Mouse (Mus musculus) CH12.LX (cell line): ENCODE measurements around the gene Prr36. TPM values are rescaled to one million over a fixed set of nuclear protein-coding genes. Genes with fewer than 3 reads are reported as not detected.

ENCODE experiments used
- DNase-seq: peaks from one replicate; pipeline ENCODE4 v3.0.0-alpha.2; 2013; ENCODE audit errors: extremely low read depth
- H3K27ac ChIP-seq: 2 replicates; pipeline ENCODE4 v1.5.1; 2012; ENCODE audit warnings: low read depth, mild to moderate bottlenecking, control low read depth, moderate library complexity; ENCODE audit not compliant: insufficient read depth
- H3K27me3 ChIP-seq: replicated peaks from 2 replicates; pipeline ENCODE3; 2012; ENCODE audit warnings: inconsistent platforms
- H3K36me3 ChIP-seq, 2 experiments: replicated peaks in 1 of 2; 2 replicates each; pipeline versions ENCODE3 to v1.6.1; 2012; ENCODE audit warnings: inconsistent platforms in 1 of 2, low read length in 1 of 2, mild to moderate bottlenecking in 1 of 2, mixed read lengths in 1 of 2, moderate library complexity in 1 of 2; ENCODE audit not compliant: control insufficient read depth in 1 of 2, insufficient read depth in 1 of 2
- H3K4me1 ChIP-seq, 2 experiments: 2 replicates each; pipeline ENCODE4 v1.6.1; 2012; ENCODE audit warnings: inconsistent platforms in 1 of 2, moderate library complexity in 1 of 2; ENCODE audit not compliant: insufficient read depth in 2 of 2, control insufficient read depth in 1 of 2
- H3K4me2 ChIP-seq: 2 replicates; pipeline ENCODE4 v1.6.1; 2012; ENCODE audit warnings: low read depth, mild to moderate bottlenecking, control low read depth; ENCODE audit not compliant: poor library complexity, insufficient read depth, severe bottlenecking
- H3K4me3 ChIP-seq, 3 experiments: fragments of 150-350 bp in 1 of 3; sonication (generic) in 1 of 3; replicated peaks in 1 of 3; 2 replicates each; pipeline versions ENCODE3 to v1.5.1; 2011 to 2012; ENCODE audit warnings: low read depth in 2 of 3, low read length in 2 of 3, mild to moderate bottlenecking in 2 of 3, moderate library complexity in 2 of 3, control low read depth in 1 of 3, improper control_type of control experiment in 1 of 3, inconsistent platforms in 1 of 3, mixed read lengths in 1 of 3; ENCODE audit not compliant: poor library complexity in 1 of 3
- H3K79me2 ChIP-seq: replicated peaks from 2 replicates; pipeline ENCODE4 v1.6.1; 2012; ENCODE audit warnings: mild to moderate bottlenecking, moderate library complexity; ENCODE audit not compliant: control insufficient read depth, poor library complexity, insufficient read depth, severe bottlenecking; ENCODE audit errors: extremely low read depth
- H3K9ac ChIP-seq: 2 replicates; pipeline ENCODE4 v1.6.1; 2012; ENCODE audit warnings: low read depth, mild to moderate bottlenecking, control low read depth, moderate library complexity; ENCODE audit not compliant: insufficient read depth
- H3K9me3 ChIP-seq: replicated peaks from 2 replicates; pipeline ENCODE3; 2012; ENCODE audit warnings: low read length, inconsistent platforms, mixed read lengths
- CHD2 ChIP-seq: IDR thresholded peaks from 2 replicates; pipeline ENCODE4 v1.6.1; 2011; ENCODE audit warnings: low read length, improper control_type of control experiment
- CTCF ChIP-seq, 2 experiments: IDR thresholded peaks in 1 of 2; conservative IDR thresholded peaks in 1 of 2; 2 replicates each; pipeline ENCODE4 v1.5.1; 2011 to 2012; ENCODE audit warnings: low read depth in 2 of 2, low read length in 2 of 2, improper control_type of control experiment in 1 of 2, inconsistent platforms in 1 of 2, mild to moderate bottlenecking in 1 of 2, moderate library complexity in 1 of 2
- E2F4 ChIP-seq: IDR thresholded peaks from 2 replicates; pipeline ENCODE4 v1.6.1; 2011; ENCODE audit warnings: low read depth, low read length, improper control_type of control experiment; ENCODE audit not compliant: insufficient replicate concordance
- ELF1 ChIP-seq: IDR thresholded peaks from 2 replicates; pipeline ENCODE4 v1.6.1; 2014; ENCODE audit warnings: low read depth, mild to moderate bottlenecking, inconsistent platforms, low read length, improper control_type of control experiment
- HCFC1 ChIP-seq: IDR thresholded peaks from 2 replicates; pipeline ENCODE4 v1.6.1; 2012; ENCODE audit warnings: low read depth, mild to moderate bottlenecking, inconsistent platforms, low read length, improper control_type of control experiment
- JUND ChIP-seq: conservative IDR thresholded peaks from 2 replicates; pipeline ENCODE4 v1.6.1; 2011; ENCODE audit warnings: low read depth, low read length, improper control_type of control experiment
- KAT2A ChIP-seq: IDR thresholded peaks from 2 replicates; pipeline ENCODE4 v1.6.1; 2012; ENCODE audit warnings: low read length, improper control_type of control experiment, inconsistent platforms; ENCODE audit not compliant: insufficient replicate concordance
- MAZ ChIP-seq: IDR thresholded peaks from 2 replicates; pipeline ENCODE4 v1.6.1; 2012; ENCODE audit warnings: low read depth, mild to moderate bottlenecking, inconsistent platforms, low read length, improper control_type of control experiment, moderate library complexity
- MEF2A ChIP-seq: IDR thresholded peaks from 2 replicates; pipeline ENCODE4 v1.6.1; 2014; ENCODE audit warnings: low read depth, mild to moderate bottlenecking, inconsistent platforms, low read length, improper control_type of control experiment, borderline replicate concordance
- MXI1 ChIP-seq: IDR thresholded peaks from 2 replicates; pipeline ENCODE4 v1.6.1; 2011; ENCODE audit warnings: mild to moderate bottlenecking, low read depth, low read length, improper control_type of control experiment
- MYC ChIP-seq: IDR thresholded peaks from 2 replicates; pipeline ENCODE4 v1.6.1; 2011; ENCODE audit warnings: low read depth, mild to moderate bottlenecking, improper control_type of control experiment, low read length
- UBTF ChIP-seq: IDR thresholded peaks from 2 replicates; pipeline ENCODE4 v1.6.1; 2012; ENCODE audit warnings: low read depth, mild to moderate bottlenecking, inconsistent platforms, low read length, improper control_type of control experiment, moderate library complexity
- ZKSCAN1 ChIP-seq: IDR thresholded peaks from 2 replicates; pipeline ENCODE4 v1.6.1; 2012; ENCODE audit warnings: low read depth, inconsistent platforms, low read length, improper control_type of control experiment, borderline replicate concordance
- ZMIZ1 ChIP-seq: IDR thresholded peaks from 2 replicates; pipeline ENCODE4 v1.6.1; 2012; ENCODE audit warnings: low read depth, mild to moderate bottlenecking, inconsistent platforms, low read length, improper control_type of control experiment
- dilution Hi-C: fragments of 300-500 bp; cut with MboI; formaldehyde crosslinking; loops from 2 replicates; pipeline ENCODE4 v1.14.3; 2020; ENCODE audit warnings: low sequenced_read_pairs; ENCODE audit not compliant: extremely low pct_unique_long_range_greater_than_20kb, extremely low pct_ligation_motif_present
- in situ Hi-C: fragments of 300-500 bp; cut with MboI; formaldehyde crosslinking; loops from 3 replicates; pipeline ENCODE4 v1.14.3; 2019; ENCODE audit warnings: low sequenced_read_pairs, low pct_ligation_motif_present, low pct_unique_long_range_greater_than_20kb, mixed read lengths
- polyA plus RNA-seq: library from polyadenylated mRNA; unstranded; fragments of >175 nt; gene quantifications from 2 replicates; pipeline ENCODE4 v1.2.1, GENCODE M21; 2012; ENCODE audit warnings: low read depth; ENCODE audit not compliant: insufficient read length
- total RNA-seq, 2 experiments: library from RNA; depleted of rRNA; stranded (reverse); fragments of 300-350 nt in 1 of 2; fragments of >200 nt in 1 of 2; gene quantifications; 2 replicates each; pipeline ENCODE4 v1.2.3; 2012 to 2014

Prr36 gene
- total and polyA plus RNA-seq, 3 experiments = 0.05 to 0.59 (median 0.13) TPM

GRCm38 (mm10) chr8:4213210-4214005, 3.9 kb downstream of the Prr36 start:
- Histone ChIP-seq H3K9ac (peak overlapping the region; percentile 28; the same call in 1 of the 2 replicates), H3K4me1 (peaks cover 7 to 19% of the 10 kb centered on the region in 2 experiments), H3K36me3 (peaks cover 0 to 2% of the 10 kb centered on the region in 2 experiments), H3K27ac (no peak overlapping the region), H3K4me2 (peak overlapping the region; percentile 92), H3K79me2 (no peaks in the 10 kb centered on the region), H3K4me3 (peak overlapping the region; percentile 43 to 52 (median 50)), H3K27me3 (no peaks in the 10 kb centered on the region)
- dilution Hi-C loops (no loop called here), in situ Hi-C loops (no loop called here)
- peak; percentile 21 for DNase-seq
- TF ChIP-seq MAZ = 0 out of 2 replicates have a peak, but pooled peaks have one; percentile 15
- 0 out of 2 replicates have a peak, but pooled peaks have one; percentile 40 for TF ChIP-seq MYC
- no peak for TF ChIP-seq KAT2A
- TF ChIP-seq CHD2 = no peak
- no peak for TF ChIP-seq ZMIZ1
- TF ChIP-seq MXI1 = no peak
- no peak for TF ChIP-seq HCFC1
- TF ChIP-seq, all 38 proteins: peak for 2
- peaks cover 2% of the 10 kb centered on the region for H3K9me3 ChIP-seq

GRCm38 (mm10) chr8:4212809-4213209, 4.5 kb downstream of the Prr36 start:
- no peak for DNase-seq

GRCm38 (mm10) chr8:4211097-4211496, 6.2 kb downstream of the Prr36 start:
- Histone ChIP-seq H3K27ac (no peak overlapping the region), H3K9me3 (peaks cover 2% of the 10 kb centered on the region), H3K36me3 (peaks cover 0 to 6% of the 10 kb centered on the region in 2 experiments), H3K4me3 (no peak overlapping the region), H3K4me2 (no peak overlapping the region), H3K4me1 (peaks cover 7 to 19% of the 10 kb centered on the region in 2 experiments), H3K79me2 (no peaks in the 10 kb centered on the region), H3K27me3 (no peaks in the 10 kb centered on the region), H3K9ac (no peak overlapping the region)
- TF ChIP-seq CTCF (conservative IDR thresholded peaks at IDR 0.05 in 1 of 2, IDR thresholded peaks at IDR 0.05 in 1 of 2; ENCODE audit: low read depth in 2 of 2, low read length in 2 of 2) (peak in 1 of 2 experiments; percentile 10; a peak in 1 of 4 replicates), ZKSCAN1 (no peak), MEF2A (no peak), UBTF (no peak), MAZ (no peak), JUND (no peak)
- dilution Hi-C loops = no loop called here
- DNase-seq = no peak
- in situ Hi-C loops = no loop called here

More at GRCm38 (mm10) chr8:4212809-4213209, 4.5 kb downstream of the Prr36 start:
- Histone ChIP-seq H3K79me2 (no peaks in the 10 kb centered on the region), H3K27me3 (no peaks in the 10 kb centered on the region), H3K36me3 (peaks cover 0 to 2% of the 10 kb centered on the region in 2 experiments), H3K9me3 (peaks cover 2% of the 10 kb centered on the region), H3K4me1 (peaks cover 7 to 19% of the 10 kb centered on the region in 2 experiments), H3K4me2 (peak overlapping the region; percentile 92), H3K9ac (0 out of 2 replicates have a peak overlapping the region, but pooled peaks have one; percentile 13), H3K4me3 (peak overlapping the region; percentile 13 to 50 (median 43)), H3K27ac (no peak overlapping the region)
- dilution Hi-C loops (no loop called here), in situ Hi-C loops (no loop called here)
- TF ChIP-seq CTCF (conservative IDR thresholded peaks at IDR 0.05 in 1 of 2, IDR thresholded peaks at IDR 0.05 in 1 of 2; ENCODE audit: low read depth in 2 of 2, low read length in 2 of 2) = no peak
- no peak for TF ChIP-seq E2F4
- TF ChIP-seq MYC = no peak
- TF ChIP-seq MEF2A = no peak
- TF ChIP-seq MAZ = no peak
- TF ChIP-seq ELF1 = no peak
